Mouse (Mus musculus): Measurements from ENCODE around the gene Samm50.
A peak's percentile ranks its signal among the peaks of the same experiment; 100 is the strongest.
"Not testable (repeated sequence)": the region's sequence is repeated elsewhere in the genome, so short reads cannot be mapped to it uniquely, and the experiment has no call there.

The Samm50 gene

GRCm38 (mm10) chr15:84192058-84192791, at the start of gene Samm50:
Gene Samm50, plus strand, starts transcription at chr15:84192241.
- peak; percentile 65 to 84 for DNase-seq (ENCODE audit: low spot score in 2 of 2)

GRCm38 (mm10) chr15:84156158-84156557, 35.9 kb upstream of the Samm50 start:
- DNase-seq (ENCODE audit: low spot score in 2 of 2): no peak

DNA sequence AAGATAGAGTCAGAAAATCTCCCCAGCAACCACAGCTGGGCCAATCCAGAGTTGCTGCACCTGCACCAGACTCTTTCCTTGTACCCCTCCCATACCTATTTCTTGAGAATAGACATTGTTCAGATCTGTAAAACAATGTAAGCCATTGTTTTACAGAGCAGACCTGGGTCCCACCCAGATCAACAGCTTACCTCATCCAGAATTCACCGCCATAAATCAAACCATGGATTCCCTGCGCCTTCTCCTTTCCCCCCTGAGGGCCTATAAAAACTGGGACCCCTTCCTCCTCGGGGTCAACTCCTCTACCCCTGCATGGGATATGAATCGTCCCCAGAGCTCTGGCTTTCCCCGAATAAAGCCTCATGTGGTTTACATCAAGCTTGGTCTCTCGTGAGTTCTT, 34.5 kb upstream of the Samm50 start:
- not testable (repeated sequence) for DNase-seq (ENCODE audit: low spot score in 2 of 2)

- DNase-seq (ENCODE audit: low spot score in 2 of 2): no peak
These were observed 30.2 kb upstream of the Samm50 start for GRCm38 (mm10) chr15:84161871-84162270.

- DNase-seq (ENCODE audit: low spot score in 2 of 2): no peak
These were observed 25.2 kb upstream of the Samm50 start for GRCm38 (mm10) chr15:84166818-84167217.

DNA sequence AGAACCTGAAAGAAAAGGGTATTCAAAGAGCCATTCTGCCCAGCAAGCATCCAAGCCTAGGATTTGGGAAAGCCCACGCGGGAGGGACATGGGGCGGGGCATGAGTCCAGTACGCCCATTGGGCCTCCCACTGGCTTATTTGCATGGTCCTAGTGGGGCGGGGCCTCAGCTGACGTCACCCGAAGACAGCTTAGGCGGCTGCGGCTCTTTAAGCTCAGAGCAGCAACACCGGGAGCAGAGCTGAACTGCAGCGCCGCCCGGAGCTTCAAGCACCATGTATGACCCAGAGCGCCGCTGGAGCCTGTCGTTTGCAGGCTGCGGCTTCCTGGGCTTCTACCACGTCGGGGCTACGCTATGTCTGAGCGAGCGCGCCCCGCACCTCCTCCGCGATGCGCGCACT, 24.4 kb upstream of the Samm50 start, which contains the start of gene Pnpla3:
TSS of gene Pnpla3 (plus strand) at position 238 of the 400 bp plus-strand sequence.
- DNase-seq (ENCODE audit: low spot score in 2 of 2): peak; percentile 87 to 94

DNA sequence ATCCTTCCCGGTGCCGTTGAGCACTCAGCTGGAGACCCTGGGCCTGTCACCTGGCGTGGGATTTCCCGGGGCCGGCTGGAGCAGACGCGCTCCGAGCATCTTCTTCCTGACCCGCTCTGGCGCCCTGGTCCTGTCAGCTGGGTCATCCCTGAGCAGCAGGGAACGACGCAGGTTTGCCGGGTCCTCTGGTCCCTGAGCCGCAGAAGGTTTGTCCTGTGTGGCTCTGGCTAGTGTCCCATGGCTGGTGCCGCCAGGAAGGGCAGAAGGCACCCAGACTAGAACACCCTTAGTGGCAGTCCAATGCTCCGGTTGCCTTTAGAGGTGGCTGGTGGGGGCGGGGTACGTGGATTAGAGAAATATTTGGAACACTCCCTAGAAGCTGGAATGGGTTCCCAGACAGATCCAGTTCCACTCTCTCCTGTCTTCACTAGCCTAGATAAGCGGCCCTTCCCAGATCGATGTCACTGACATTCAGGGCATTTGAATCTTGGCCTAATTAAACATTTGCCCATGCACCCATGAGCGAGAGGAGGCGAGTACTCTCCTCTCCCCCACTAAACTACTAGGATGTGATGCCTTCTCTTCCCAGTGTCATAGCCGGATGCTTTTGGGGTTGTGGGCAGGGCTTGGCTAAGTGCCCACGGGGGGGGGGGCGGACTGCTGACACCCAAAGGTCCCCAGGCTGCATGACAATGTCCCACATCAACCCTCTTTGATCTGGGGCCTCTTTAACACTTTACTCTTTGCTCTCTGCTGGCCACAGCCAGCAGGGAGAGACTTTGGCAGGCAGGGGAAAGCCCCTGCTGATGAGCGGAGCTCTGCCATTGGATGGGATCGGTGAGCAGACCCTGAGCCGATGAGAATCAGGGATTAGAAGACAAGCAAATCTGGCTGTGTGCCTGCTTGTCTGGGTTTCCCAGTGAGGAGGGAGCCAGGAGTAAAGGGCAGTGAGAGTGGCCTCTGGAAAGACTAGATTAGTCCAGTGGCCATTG, 23.6 kb upstream of the Samm50 start:
- DNase-seq (ENCODE audit: low spot score in 2 of 2): peak; percentile 37 to 76

- no peak for DNase-seq (ENCODE audit: low spot score in 2 of 2)
These were observed 22.5 kb upstream of the Samm50 start for GRCm38 (mm10) chr15:84169511-84169910.

DNA sequence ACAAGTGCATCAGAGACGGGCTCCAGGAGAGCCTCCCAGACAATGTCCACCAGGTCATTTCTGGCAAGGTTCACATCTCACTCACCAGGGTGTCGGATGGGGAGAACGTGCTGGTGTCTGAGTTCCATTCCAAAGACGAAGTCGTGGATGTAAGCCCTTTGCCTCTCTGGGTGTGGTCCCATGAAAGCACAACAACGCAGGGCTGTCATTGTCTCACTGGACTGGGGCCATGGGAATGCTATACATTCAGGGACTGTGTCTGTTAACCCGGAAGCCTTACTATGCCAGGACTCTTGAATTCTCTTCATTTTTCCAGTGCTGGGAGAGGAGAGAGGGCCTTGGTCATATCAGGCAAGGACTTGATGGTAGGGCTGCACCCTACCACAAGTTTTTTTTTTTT, 20.9 kb upstream of the Samm50 start:
- no peak for DNase-seq (ENCODE audit: low spot score in 2 of 2)

DNA sequence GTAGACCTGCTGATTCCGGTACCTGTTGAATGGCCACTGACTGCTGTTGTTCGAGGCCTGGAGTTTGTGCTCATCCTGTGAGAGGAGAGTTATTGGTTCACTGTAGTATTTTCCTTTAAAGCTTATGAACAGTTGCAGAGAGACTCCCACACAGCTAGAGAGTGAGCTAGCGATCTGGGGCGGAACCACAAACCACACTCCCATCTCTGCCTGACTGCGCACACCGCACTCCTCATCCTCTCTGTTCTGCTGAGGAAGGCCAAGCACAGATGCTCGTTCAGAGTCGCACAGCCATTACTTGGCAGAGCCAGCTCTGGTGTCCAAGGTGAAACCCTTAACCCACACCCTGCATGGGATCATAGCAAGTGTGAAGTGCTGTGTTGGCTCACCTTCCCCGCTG, 13.3 kb upstream of the Samm50 start:
- DNase-seq (ENCODE audit: low spot score in 2 of 2): no peak

GRCm38 (mm10) chr15:84182000-84182399, 10.0 kb upstream of the Samm50 start:
- no peak for DNase-seq (ENCODE audit: low spot score in 2 of 2)

- DNase-seq (ENCODE audit: low spot score in 2 of 2): no peak
These were observed 8.1 kb upstream of the Samm50 start for GRCm38 (mm10) chr15:84183967-84184366.

GRCm38 (mm10) chr15:84186196-84186595, 5.8 kb upstream of the Samm50 start:
- DNase-seq (ENCODE audit: low spot score in 2 of 2): no peak

- DNase-seq (ENCODE audit: low spot score in 2 of 2): no peak
These were observed 3.0 kb upstream of the Samm50 start for GRCm38 (mm10) chr15:84188887-84189530.

- no peak for DNase-seq (ENCODE audit: low spot score in 2 of 2)
These were observed 2.2 kb upstream of the Samm50 start for GRCm38 (mm10) chr15:84189881-84190280.

- no peak for DNase-seq (ENCODE audit: low spot score in 2 of 2)
These were observed 350 bp upstream of the Samm50 start for GRCm38 (mm10) chr15:84191724-84192057.

- no peak for DNase-seq (ENCODE audit: low spot score in 2 of 2)
These were observed 4.6 kb downstream of the Samm50 start for GRCm38 (mm10) chr15:84196486-84197165.

GRCm38 (mm10) chr15:84207327-84207726, 15.3 kb downstream of the Samm50 start:
- DNase-seq (ENCODE audit: low spot score in 2 of 2): no peak

GRCm38 (mm10) chr15:84209517-84210412, 17.7 kb downstream of the Samm50 start:
- no peak for DNase-seq (ENCODE audit: low spot score in 2 of 2)

DNA sequence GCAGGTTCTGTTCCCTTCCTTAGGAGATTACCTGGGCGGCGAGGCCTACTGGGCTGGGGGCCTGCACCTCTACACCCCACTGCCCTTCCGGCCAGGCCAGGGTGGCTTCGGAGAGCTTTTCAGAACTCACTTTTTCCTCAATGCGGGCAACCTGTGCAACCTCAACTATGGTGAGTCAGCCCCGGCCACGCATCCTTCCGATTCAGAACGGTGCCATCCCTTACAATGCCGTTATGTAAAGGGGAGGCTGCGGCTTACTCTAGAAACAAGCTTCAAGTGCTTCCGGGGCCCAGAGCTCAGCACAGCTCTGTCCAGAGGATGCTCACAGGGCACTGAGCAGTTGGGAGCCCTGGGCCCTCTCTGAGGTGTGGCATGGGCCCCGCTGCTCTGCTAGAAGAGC, 18.4 kb downstream of the Samm50 start:
- DNase-seq (ENCODE audit: low spot score in 2 of 2): no peak

DNA sequence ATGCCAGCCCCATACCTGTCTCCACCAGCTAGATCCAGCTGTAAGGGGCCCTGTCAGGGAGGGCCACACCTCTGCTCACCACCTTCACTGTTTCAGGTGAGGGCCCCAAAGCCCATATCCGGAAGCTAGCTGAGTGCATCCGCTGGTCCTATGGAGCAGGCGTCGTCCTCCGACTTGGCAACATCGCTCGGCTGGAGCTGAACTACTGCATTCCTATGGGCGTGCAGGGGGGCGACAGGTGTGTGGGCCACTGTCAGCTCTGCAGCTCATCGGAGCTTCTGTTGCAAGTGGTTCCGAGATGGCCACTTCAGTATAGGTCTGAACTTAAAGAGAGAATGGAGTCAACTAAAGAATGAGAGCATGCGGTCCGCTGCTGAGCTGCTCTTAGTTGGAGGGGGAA, 18.9 kb downstream of the Samm50 start:
- DNase-seq (ENCODE audit: low spot score in 2 of 2): no peak

All from cerebellum, postnatal 4 days (tissue).